Mouse (Mus musculus) central nervous system, embryonic 14 days (tissue): ENCODE results near the gene Vmn2r25. TPM values are rescaled to one million over a fixed set of nuclear protein-coding genes. Genes with fewer than 3 reads are reported as not detected.

Experiments
- polyA plus RNA-seq: library from polyadenylated mRNA; depleted of rRNA; stranded (reverse); fragments of >200 nt; gene quantifications from 2 replicates; pipeline ENCODE4 v1.2.3, GENCODE M21; 2012; rRNA removed

Vmn2r25 gene
- not detected in 2 replicates for polyA plus RNA-seq

GRCm38 (mm10) chr6:123853363-123853762 lies at the start of gene Vmn2r25:
Gene Vmn2r25, minus strand, starts transcription at chr6:123853463.

DNA sequence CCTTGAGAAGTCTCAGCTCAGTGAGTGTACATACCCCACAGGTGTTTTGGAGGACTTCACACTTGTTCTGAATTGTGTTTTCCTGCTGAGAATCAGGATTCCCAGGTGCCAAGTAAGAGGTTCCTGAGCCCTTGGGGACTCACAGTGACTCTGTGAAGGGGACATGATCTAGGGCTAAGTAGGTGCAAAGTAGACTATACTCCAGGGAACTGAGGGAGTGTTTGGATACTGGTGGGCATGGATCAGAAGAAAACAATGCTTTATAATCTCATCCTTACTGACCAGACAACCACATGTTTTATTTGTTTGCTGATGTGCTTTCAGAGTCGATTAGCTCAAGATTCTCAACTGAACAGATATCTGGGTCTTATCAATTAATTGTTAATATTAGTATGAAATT lies 74.7 kb downstream of the Vmn2r25 start, which contains the start of gene Vmn2r24:
Gene Vmn2r24, plus strand, starts transcription at position 301 of the 400 bp plus-strand sequence.

Other genes starting within 250 kb of the Vmn2r25 start
- not detected in 2 replicates for gene Vmn2r22, start 202.7 kb downstream of the Vmn2r25 start, polyA plus RNA-seq
- gene Vmn2r23, start 150.8 kb downstream of the Vmn2r25 start, polyA plus RNA-seq = not detected in 2 replicates
- not detected in 2 replicates for gene Vmn2r24, start 74.6 kb downstream of the Vmn2r25 start, polyA plus RNA-seq
- not detected in 2 replicates for gene Vmn2r26, start 171.1 kb upstream of the Vmn2r25 start, polyA plus RNA-seq